Mouse (Mus musculus): Measurements from ENCODE around the gene Zmym6.

GRCm38 (mm10) chr4:127168914-127169345, 91.7 kb downstream of the Zmym6 start, which contains the start of gene Dlgap3:
- TF ChIP-seq CTCF (conservative IDR thresholded peaks at IDR 0.05; ENCODE audit: low read length) (no peak), NANOG (IDR thresholded peaks at IDR 0.05; ENCODE audit: borderline replicate concordance, low read length) (no peak)
